8 mouse cellular contexts compared by ENCODE assay signal in the genomic region with DNA sequence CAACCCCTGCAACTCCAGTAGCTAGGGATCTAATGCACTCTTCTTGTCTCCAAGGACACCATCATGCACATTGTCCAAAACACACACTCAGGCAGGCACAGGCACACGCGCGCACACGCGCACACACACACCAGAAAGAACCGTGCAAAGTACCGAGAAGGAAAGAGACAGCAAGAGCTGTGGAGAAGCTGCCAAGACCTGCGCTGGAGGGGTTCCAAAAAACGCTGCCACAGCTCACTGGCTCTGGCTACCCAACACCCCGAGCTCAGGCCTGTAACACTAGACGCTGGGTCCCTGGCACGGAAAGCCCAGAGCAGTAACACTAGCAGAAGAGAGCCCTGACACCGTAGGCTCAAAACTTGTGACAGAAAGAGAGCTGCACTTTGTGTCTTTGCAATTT. TPM values are rescaled to one million over a fixed set of nuclear protein-coding genes. Genes with fewer than 3 reads are reported as not detected.
DNase-seq lines count a peak whose midpoint lies in the region.

No protein-coding gene starts in this region.

- peaks cover 27% of the 10 kb centered on the region for H3K9me3 ChIP-seq in midbrain, embryonic 10.5 days (replicated peaks)

- H3K4me1 ChIP-seq in midbrain, embryonic 10.5 days: 0 out of 2 replicates have a peak, but pooled peaks cover 1% of the 10 kb centered on the region

- peak; percentile 25 for DNase-seq in urinary bladder, adult 2 months (ENCODE audit: low spot score)
- no peak for DNase-seq in urinary bladder, adult 18-20 months (ENCODE audit: low spot score in 2 of 2)
- DNase-seq in cerebellum, postnatal 14 days: peak; percentile 86 to 91
- DNase-seq in heart, postnatal 14 days: peak; percentile 68 to 78
- DNase-seq in left cerebral cortex, adult 11 months (ENCODE audit: low spot score): peak; percentile 21
- DNase-seq in urinary bladder, postnatal 14 days (ENCODE audit: low spot score): peak; percentile 59
- DNase-seq in thymus, postnatal 4 days: no peak
- DNase-seq in midbrain, embryonic 10.5 days (ENCODE audit: low spot score): no peak

- H3K36me3 ChIP-seq in midbrain, embryonic 10.5 days: peaks cover 99% of the 10 kb centered on the region

- H3K27me3 ChIP-seq in midbrain, embryonic 10.5 days (ENCODE audit: low read depth, poor library complexity, severe bottlenecking): no peaks in the 10 kb centered on the region

- intact Hi-C loops in heart, postnatal 14 days (cut with DNase I): no loop called here

- no peak overlapping the region for H3K4me3 ChIP-seq in midbrain, embryonic 10.5 days

- no peak overlapping the region for H3K27ac ChIP-seq in midbrain, embryonic 10.5 days (replicated peaks)

- WGBS in midbrain, embryonic 10.5 days: 94% methylated on average over 13 of the region's 13 CpGs

RNA-seq across cellular contexts. Expression of a gene that starts 18.1 kb away (rescaled TPM):
- 28.3 and 35.2 TPM in 2 replicates for polyA plus RNA-seq in urinary bladder, adult 2 months (2012; rRNA removed)
- total RNA-seq in heart, postnatal 14 days (2021): 10 to 100 TPM; 12.8 to 13.6 TPM
- 22.3 and 24.3 TPM in 2 replicates for polyA plus RNA-seq in midbrain, embryonic 10.5 days (2016; fragmentation: Nextera tagmentation; extraction: Ambion mirVana)

RNA-seq across cellular contexts. Expression of a gene that starts 27.7 kb away (rescaled TPM):
- 101 and 105 TPM in 2 replicates for polyA plus RNA-seq in urinary bladder, adult 2 months (2012; rRNA removed)
- 100 to 1,000 TPM; 142 to 144 TPM for total RNA-seq in heart, postnatal 14 days (2021)
- polyA plus RNA-seq in midbrain, embryonic 10.5 days (2016; fragmentation: Nextera tagmentation; extraction: Ambion mirVana): 444 and 484 TPM in 2 replicates

RNA-seq across cellular contexts. Expression of a gene that starts 27.9 kb away (rescaled TPM):
- 9.6 and 10.0 TPM in 2 replicates for polyA plus RNA-seq in urinary bladder, adult 2 months (2012; rRNA removed)
- total RNA-seq in heart, postnatal 14 days (2021): 10 to 100 TPM; 12.6 to 13.5 TPM
- 46.1 and 58.0 TPM in 2 replicates for polyA plus RNA-seq in midbrain, embryonic 10.5 days (2016; fragmentation: Nextera tagmentation; extraction: Ambion mirVana)

RNA-seq across cellular contexts. Expression of a gene that starts 51.1 kb away (rescaled TPM):
- polyA plus RNA-seq in urinary bladder, adult 2 months (2012; rRNA removed): 68.7 and 68.9 TPM in 2 replicates
- 10 to 100 TPM; 61.7 to 66.3 TPM for total RNA-seq in heart, postnatal 14 days (2021)
- 78.5 and 81.2 TPM in 2 replicates for polyA plus RNA-seq in midbrain, embryonic 10.5 days (2016; fragmentation: Nextera tagmentation; extraction: Ambion mirVana)

Comparison
In these comparisons a context has a peak if more than half of its experiments do, and no peak if none do; other contexts are left out.
1. DNase-seq: peak in urinary bladder, adult 2 months (single experiment), cerebellum, postnatal 14 days (2 of 2), heart, postnatal 14 days (2 of 2), left cerebral cortex, adult 11 months (single experiment) and urinary bladder, postnatal 14 days (single experiment); none in urinary bladder, adult 18-20 months (0 of 2), thymus, postnatal 4 days (single experiment) and midbrain, embryonic 10.5 days (single experiment).